Mouse (Mus musculus) ES-E14 (cell line): ENCODE data around the gene Hdhd5. TPM values are rescaled to one million over a fixed set of nuclear protein-coding genes. Genes with fewer than 3 reads are reported as not detected.
A peak's percentile ranks its signal among the peaks of the same experiment; 100 is the strongest.

Experiments
- DNase-seq: peaks from one replicate; pipeline ENCODE4 v3.0.0-alpha.2; 2013; ENCODE audit warnings: low read depth, low spot score
- H3K27ac ChIP-seq: 2 replicates; pipeline ENCODE4 v1.5.1; 2012; ENCODE audit warnings: low read depth, mild to moderate bottlenecking, low read length, moderate library complexity, mixed read lengths; ENCODE audit not compliant: poor library complexity, insufficient read depth, severe bottlenecking
- H3K36me3 ChIP-seq: 2 replicates; pipeline ENCODE4 v1.6.1; 2012; ENCODE audit warnings: mild to moderate bottlenecking, low read length, moderate library complexity, mixed read lengths; ENCODE audit not compliant: control insufficient read depth, poor library complexity, insufficient read depth, severe bottlenecking
- H3K4me1 ChIP-seq, 2 experiments: fragments of 150-350 bp in 1 of 2; sonication (generic) in 1 of 2; 2 replicates each; pipeline ENCODE4 v1.6.1; 2012; ENCODE audit warnings: low read length in 2 of 2, mild to moderate bottlenecking in 1 of 2, mixed read lengths in 1 of 2; ENCODE audit not compliant: control insufficient read depth in 2 of 2, insufficient read depth in 2 of 2, poor library complexity in 1 of 2
- H3K4me3 ChIP-seq, 2 experiments: fragments of 150-350 bp in 1 of 2; sonication (generic) in 1 of 2; 2 replicates each; pipeline ENCODE4 v1.5.1; 2012; ENCODE audit warnings: low read length in 2 of 2, low read depth in 1 of 2, mild to moderate bottlenecking in 1 of 2, mixed read lengths in 1 of 2; ENCODE audit not compliant: insufficient read depth in 1 of 2, poor library complexity in 1 of 2, severe bottlenecking in 1 of 2
- H3K9ac ChIP-seq: 2 replicates; pipeline ENCODE4 v1.6.1; 2012; ENCODE audit warnings: low read depth, mild to moderate bottlenecking, low read length, mixed read lengths; ENCODE audit not compliant: poor library complexity, insufficient read depth, severe bottlenecking
- H3K9me3 ChIP-seq: fragments of 150-350 bp; sonication (generic); 2 replicates; pipeline ENCODE4 v1.6.1; 2012; ENCODE audit warnings: low read depth, mild to moderate bottlenecking, low read length; ENCODE audit not compliant: control insufficient read depth, insufficient read depth
- CHD2 ChIP-seq: IDR thresholded peaks from 2 replicates; pipeline ENCODE4 v1.6.1; 2014; ENCODE audit warnings: mild to moderate bottlenecking, low read depth, low read length, inconsistent platforms
- HCFC1 ChIP-seq: IDR thresholded peaks from 2 replicates; pipeline ENCODE4 v1.6.1; 2012; ENCODE audit warnings: low read length, inconsistent platforms, borderline replicate concordance; ENCODE audit not compliant: insufficient read depth
- MAFK ChIP-seq: IDR thresholded peaks from 2 replicates; pipeline ENCODE4 v1.6.1; 2014; ENCODE audit warnings: mild to moderate bottlenecking, low read depth, low read length, inconsistent platforms; ENCODE audit not compliant: insufficient read depth
- ZC3H11A ChIP-seq: IDR thresholded peaks from 2 replicates; pipeline ENCODE4 v1.6.1; 2012; ENCODE audit warnings: low read depth, mild to moderate bottlenecking, inconsistent platforms, low read length, borderline replicate concordance
- ZNF384 ChIP-seq: IDR thresholded peaks from 2 replicates; pipeline ENCODE4 v1.6.1; 2012; ENCODE audit warnings: low read depth, low read length, inconsistent platforms
- in situ Hi-C, 2 experiments: fragments of 600-800 bp; cut with MboI; formaldehyde crosslinking; loops; one replicate each; pipeline ENCODE4 v1.15.1; 2025; ENCODE audit warnings: low sequenced_read_pairs in 2 of 2, inconsistent platforms in 1 of 2; ENCODE audit not compliant: unreplicated experiment in 2 of 2
- total RNA-seq: library from RNA; depleted of rRNA; stranded (reverse); fragments of 300-350 nt; gene quantifications from 2 replicates; pipeline ENCODE4 v1.2.3, GENCODE M21; 2012

Gene Hdhd5
- total RNA-seq, 1 experiment, result 27.4 TPM

DNA sequence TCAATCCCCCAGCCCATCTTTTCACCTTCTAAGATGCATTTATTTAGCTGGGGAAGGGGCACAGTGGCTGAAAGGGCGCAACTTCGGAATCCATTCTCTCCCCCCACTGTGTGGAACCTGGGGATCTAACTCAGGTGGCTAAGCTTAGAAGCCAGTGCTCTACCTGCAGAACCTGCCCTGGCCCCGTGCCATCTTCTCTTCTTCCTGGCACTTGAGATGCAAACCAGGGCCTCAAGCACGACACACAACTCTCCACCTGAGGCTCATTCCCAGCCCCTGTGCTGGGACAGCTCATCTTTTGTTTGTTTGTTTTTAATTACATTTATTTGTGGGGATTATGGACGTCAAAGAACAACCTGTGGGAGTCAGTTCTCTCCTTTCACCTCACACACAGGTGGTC, 11.5 kb downstream of the Hdhd5 start:
- no peaks in the 10 kb centered on the region for H3K9me3 ChIP-seq
- H3K4me1 ChIP-seq, result no peaks in the 10 kb centered on the region
- no peak overlapping the region for H3K4me3 ChIP-seq
- no peak overlapping the region for H3K9ac ChIP-seq
- peaks cover 13% of the 10 kb centered on the region; the same call in 1 of the 2 replicates for H3K36me3 ChIP-seq
- TF ChIP-seq ZC3H11A (no peak), MAFK (no peak), CHD2 (no peak), HCFC1 (no peak), ZNF384 (no peak)
- no peak overlapping the region for H3K27ac ChIP-seq
- DNase-seq, result no peak
- in situ Hi-C loops, result no loop called here

- no peak overlapping the region for H3K27ac ChIP-seq
- no peak overlapping the region for H3K9ac ChIP-seq
- no peaks in the 10 kb centered on the region for H3K4me1 ChIP-seq
- DNase-seq, result no peak
- in situ Hi-C loops, result no loop called here
- H3K36me3 ChIP-seq, result peaks cover 18% of the 10 kb centered on the region; the same call in 1 of the 2 replicates
- H3K9me3 ChIP-seq, result no peaks in the 10 kb centered on the region
- TF ChIP-seq CHD2, result no peak
- H3K4me3 ChIP-seq, result no peak overlapping the region
Observed at GRCm38 (mm10) chr6:120517311-120517710, 13.8 kb downstream of the Hdhd5 start.

GRCm38 (mm10) chr6:120516879-120517278, 14.2 kb downstream of the Hdhd5 start:
- peaks cover 18% of the 10 kb centered on the region; the same call in 1 of the 2 replicates for H3K36me3 ChIP-seq

GRCm38 (mm10) chr6:120516422-120516821, 14.7 kb downstream of the Hdhd5 start:
- Histone ChIP-seq H3K9ac (no peak overlapping the region), H3K9me3 (no peaks in the 10 kb centered on the region), H3K4me3 (no peak overlapping the region), H3K36me3 (peaks cover 16% of the 10 kb centered on the region; the same call in 1 of the 2 replicates), H3K4me1 (peaks cover 0 to 4% of the 10 kb centered on the region in 2 experiments; a peak in 1 of 4 replicates), H3K27ac (no peak overlapping the region)
- TF ChIP-seq MAFK (no peak), HCFC1 (no peak), CHD2 (no peak)
- no peak for DNase-seq
- in situ Hi-C loops, result no loop called here

More at GRCm38 (mm10) chr6:120516879-120517278, 14.2 kb downstream of the Hdhd5 start:
- Histone ChIP-seq H3K27ac (no peak overlapping the region), H3K4me1 (no peaks in the 10 kb centered on the region), H3K4me3 (no peak overlapping the region), H3K9me3 (no peaks in the 10 kb centered on the region), H3K9ac (no peak overlapping the region)
- TF ChIP-seq MAFK, result no peak
- DNase-seq, result no peak
- in situ Hi-C loops, result no loop called here

- no peak overlapping the region for H3K4me3 ChIP-seq
- H3K4me1 ChIP-seq, result peaks cover 3 to 24% of the 10 kb centered on the region in 2 experiments
- H3K36me3 ChIP-seq, result peaks cover 17% of the 10 kb centered on the region; the same call in 1 of the 2 replicates
- TF ChIP-seq MAFK (no peak), CHD2 (no peak), ZNF384 (no peak), ZC3H11A (no peak), HCFC1 (no peak)
- H3K9me3 ChIP-seq, result no peaks in the 10 kb centered on the region
- in situ Hi-C loops, result no loop called here
- DNase-seq, result peak; percentile 66
- peak overlapping the region; percentile 20 for H3K27ac ChIP-seq
- H3K9ac ChIP-seq, result no peak overlapping the region
Observed at GRCm38 (mm10) chr6:120511212-120511611, 19.9 kb downstream of the Hdhd5 start.
